Mouse (Mus musculus): ENCODE measurements around the gene Tnrc18.

GRCm38 (mm10) chr5:142715059-142715458, 102.4 kb downstream of the Tnrc18 start:
- TF ChIP-seq GATA1 (IDR thresholded peaks at IDR 0.05; ENCODE audit: low read length) (no peak), TAL1 (IDR thresholded peaks at IDR 0.05; ENCODE audit: low read length) (no peak)

All from erythroblast, embryonic 14.5 days (primary cell).